Mouse (Mus musculus) midbrain, postnatal 0 days (tissue): ENCODE data around the gene Plk3. TPM values are rescaled to one million over a fixed set of nuclear protein-coding genes. Genes with fewer than 3 reads are reported as not detected.

ENCODE experiments used
- ATAC-seq: fragments of 200-750 bp; cut with Nextera tagmentation; 2 replicates; pipeline ENCODE4 v1.8.0; 2017; ENCODE audit warnings: moderate number of reproducible peaks, mild to moderate bottlenecking, moderate TSS enrichment, moderate library complexity; ENCODE audit not compliant: low FRiP score
- DNase-seq: peaks from one replicate; pipeline ENCODE4 v3.0.0-alpha.2; 2015; ENCODE audit warnings: low spot score
- H3K27ac ChIP-seq: fragments of 300-500 bp; sonication (generic); 2 replicates; pipeline ENCODE4 v1.5.1; 2014; ENCODE audit warnings: low read depth, mild to moderate bottlenecking, low read length, mixed read lengths
- H3K27me3 ChIP-seq: fragments of 300-500 bp; sonication (generic); 2 replicates; pipeline ENCODE4 v1.6.1; 2014; ENCODE audit warnings: low read length, control low read depth, mixed read lengths; ENCODE audit not compliant: insufficient read depth
- H3K36me3 ChIP-seq: fragments of 300-500 bp; sonication (generic); 2 replicates; pipeline ENCODE4 v1.6.1; 2014; ENCODE audit warnings: low read length, control low read depth, mixed read lengths; ENCODE audit not compliant: insufficient read depth
- H3K4me1 ChIP-seq: fragments of 300-500 bp; sonication (generic); 2 replicates; pipeline ENCODE4 v1.6.1; 2014; ENCODE audit warnings: mild to moderate bottlenecking, control low read depth, antibody characterized with exemption, low read length, mixed read lengths; ENCODE audit not compliant: insufficient read depth
- H3K4me2 ChIP-seq: fragments of 300-500 bp; sonication (generic); 2 replicates; pipeline ENCODE4 v1.6.1; 2014; ENCODE audit warnings: low read depth, mild to moderate bottlenecking, low read length, mixed read lengths; ENCODE audit not compliant: poor library complexity, severe bottlenecking
- H3K4me3 ChIP-seq: fragments of 300-500 bp; sonication (generic); 2 replicates; pipeline ENCODE4 v1.5.1; 2014; ENCODE audit warnings: low read depth, mild to moderate bottlenecking, low read length, moderate library complexity
- H3K9ac ChIP-seq: fragments of 300-500 bp; sonication (generic); replicated peaks from 2 replicates; pipeline ENCODE4 v1.6.1; 2014; ENCODE audit warnings: mild to moderate bottlenecking, low read length, moderate library complexity, mixed read lengths; ENCODE audit not compliant: poor library complexity, severe bottlenecking
- H3K9me3 ChIP-seq: fragments of 300-500 bp; sonication (generic); 2 replicates; pipeline ENCODE4 v1.6.1; 2016; ENCODE audit warnings: low read length, control low read depth
- CTCF ChIP-seq: IDR thresholded peaks from 2 replicates; pipeline ENCODE4 v1.5.1; 2016; ENCODE audit warnings: antibody characterized with exemption, mild to moderate bottlenecking
- WGBS: fragments of 180-500 bp; shearing (Covaris S2); extraction: QIAGEN DNeasy Blood & Tissue Kit; methylation state at CpG from one replicate; pipeline ENCODE4 v1.1.7; 2014; 5-methylcytosine and 5-hydroxymethylcytosine counted together
- polyA plus RNA-seq: library from polyadenylated mRNA; unstranded; fragments of >200 nt; fragmentation: Nextera tagmentation; extraction: Ambion mirVana; gene quantifications from 2 replicates; pipeline ENCODE4 v1.2.1, GENCODE M21; 2015
- total RNA-seq: library from RNA; depleted of rRNA; stranded (reverse); fragments of >200 nt; gene quantifications from 2 replicates; pipeline ENCODE4 v1.2.3, GENCODE M21; 2014

Gene Plk3
- total and polyA plus RNA-seq, 2 experiments from 2014 or later = 26.6 to 28.2 TPM

DNA sequence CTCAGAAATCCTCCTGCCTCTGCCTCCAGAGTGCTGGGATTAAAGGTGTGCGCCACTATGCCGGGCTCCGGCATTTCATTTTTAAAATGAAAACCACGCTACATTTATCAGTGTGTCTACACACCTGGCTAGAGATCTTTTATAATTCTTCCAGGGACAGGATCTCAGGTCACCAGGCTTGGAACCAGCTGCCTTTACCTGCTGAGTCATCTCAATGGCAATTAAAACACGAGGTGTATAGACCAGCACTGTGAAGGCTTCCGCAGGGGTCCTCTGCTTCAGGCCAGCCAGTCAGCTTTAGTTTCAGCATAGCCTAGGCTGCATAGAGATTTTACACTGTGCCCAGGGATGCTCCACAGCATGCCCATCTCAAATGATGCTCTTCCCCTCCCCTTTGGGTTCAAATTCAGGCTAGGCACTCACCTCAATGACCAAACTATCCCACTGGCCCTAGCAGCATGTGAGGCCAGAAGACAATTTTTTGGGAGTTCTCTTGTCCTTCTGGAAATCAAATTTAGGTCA lies 16.5 kb upstream of the Plk3 start:
- no peak overlapping the region for H3K4me3 ChIP-seq
- H3K27me3 ChIP-seq = no peaks in the 10 kb centered on the region
- no peak overlapping the region for H3K9ac ChIP-seq
- no peak for TF ChIP-seq CTCF
- DNase-seq (no peak), ATAC-seq (no peak)
- no peaks in the 10 kb centered on the region for H3K4me1 ChIP-seq
- no peak overlapping the region for H3K4me2 ChIP-seq
- H3K36me3 ChIP-seq = peaks cover 32% of the 10 kb centered on the region
- no peaks in the 10 kb centered on the region for H3K9me3 ChIP-seq
- 90% methylated on average over 6 of the region's 6 CpGs for WGBS
- no peak overlapping the region for H3K27ac ChIP-seq

DNA sequence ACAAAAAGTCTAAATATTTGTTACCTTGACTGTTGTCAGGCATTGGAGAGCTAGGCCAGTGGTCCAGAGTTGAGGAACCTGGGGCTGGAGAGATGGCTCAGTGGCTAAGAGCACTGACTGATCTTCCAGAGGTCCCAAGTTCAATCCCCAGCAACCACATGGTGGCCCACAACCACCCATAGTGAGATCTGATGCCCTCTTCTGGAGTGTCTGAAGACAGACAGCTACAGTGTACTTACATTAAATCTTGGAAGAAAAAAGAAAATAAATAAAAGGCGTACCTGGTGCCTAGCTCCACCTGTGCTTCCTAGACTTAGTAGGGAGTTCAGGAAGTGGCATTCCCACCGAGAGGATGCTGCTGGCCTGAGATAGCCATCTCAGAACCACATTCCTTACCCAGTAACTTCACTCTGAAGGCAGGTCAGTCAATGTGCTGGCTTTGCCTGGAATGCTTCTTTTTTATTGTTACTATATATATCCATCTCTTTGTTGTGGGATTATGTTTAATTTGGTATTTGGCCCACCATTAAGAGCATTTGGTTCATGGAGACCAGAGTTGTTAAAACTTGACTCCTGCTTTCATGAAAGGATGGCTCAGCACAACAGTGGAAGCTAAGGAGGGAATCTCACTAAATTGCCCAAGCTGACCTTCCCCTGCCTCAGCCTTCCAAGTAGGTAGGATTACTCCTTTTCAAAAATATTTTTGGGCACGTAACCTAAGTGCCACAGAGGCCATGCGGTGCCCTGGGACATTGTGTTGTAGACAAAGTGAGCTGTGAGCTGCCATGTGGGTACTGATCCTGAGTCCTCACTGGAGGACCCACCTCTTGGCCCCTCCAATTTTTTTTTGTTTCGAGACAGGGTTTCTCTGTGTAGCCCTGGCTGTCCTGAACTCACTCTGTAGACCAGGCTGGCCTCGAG lies 15.8 kb upstream of the Plk3 start:
- Histone ChIP-seq H3K4me2 (no peak overlapping the region), H3K4me3 (no peak overlapping the region), H3K4me1 (no peaks in the 10 kb centered on the region), H3K27me3 (no peaks in the 10 kb centered on the region), H3K27ac (no peak overlapping the region), H3K9me3 (no peaks in the 10 kb centered on the region), H3K36me3 (peaks cover 32% of the 10 kb centered on the region), H3K9ac (no peak overlapping the region)
- DNase-seq = no peak
- peak; percentile 25 for TF ChIP-seq CTCF
- ATAC-seq = no peak
- 77% methylated on average over 6 of the region's 6 CpGs for WGBS

DNA sequence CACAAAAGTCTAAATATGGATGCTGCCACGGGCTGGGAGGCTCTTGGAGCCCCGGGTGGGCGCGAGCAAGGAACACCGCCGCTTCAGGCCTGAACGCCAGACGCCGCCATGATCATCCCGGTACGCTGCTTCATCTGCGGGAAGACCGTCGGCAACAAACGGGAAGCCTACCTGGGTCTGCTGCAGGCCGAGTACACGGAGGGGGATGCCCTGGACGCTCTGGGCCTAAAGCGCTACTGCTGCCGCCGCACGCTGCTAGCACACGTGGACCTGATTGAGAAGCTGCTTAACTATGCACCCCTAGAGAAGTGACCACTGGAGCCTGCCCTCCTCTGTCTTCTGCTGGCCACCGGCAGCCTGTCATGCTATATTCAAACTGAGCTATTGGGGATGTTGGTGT lies 15.1 kb upstream of the Plk3 start:
- Histone ChIP-seq H3K9ac (no peak overlapping the region), H3K27ac (no peak overlapping the region), H3K4me3 (no peak overlapping the region), H3K27me3 (no peaks in the 10 kb centered on the region), H3K36me3 (peaks cover 28% of the 10 kb centered on the region), H3K9me3 (no peaks in the 10 kb centered on the region), H3K4me1 (no peaks in the 10 kb centered on the region), H3K4me2 (no peak overlapping the region)
- no peak for TF ChIP-seq CTCF
- DNase-seq (no peak), ATAC-seq (no peak)
- 63% methylated on average over 24 of the region's 24 CpGs for WGBS

DNA sequence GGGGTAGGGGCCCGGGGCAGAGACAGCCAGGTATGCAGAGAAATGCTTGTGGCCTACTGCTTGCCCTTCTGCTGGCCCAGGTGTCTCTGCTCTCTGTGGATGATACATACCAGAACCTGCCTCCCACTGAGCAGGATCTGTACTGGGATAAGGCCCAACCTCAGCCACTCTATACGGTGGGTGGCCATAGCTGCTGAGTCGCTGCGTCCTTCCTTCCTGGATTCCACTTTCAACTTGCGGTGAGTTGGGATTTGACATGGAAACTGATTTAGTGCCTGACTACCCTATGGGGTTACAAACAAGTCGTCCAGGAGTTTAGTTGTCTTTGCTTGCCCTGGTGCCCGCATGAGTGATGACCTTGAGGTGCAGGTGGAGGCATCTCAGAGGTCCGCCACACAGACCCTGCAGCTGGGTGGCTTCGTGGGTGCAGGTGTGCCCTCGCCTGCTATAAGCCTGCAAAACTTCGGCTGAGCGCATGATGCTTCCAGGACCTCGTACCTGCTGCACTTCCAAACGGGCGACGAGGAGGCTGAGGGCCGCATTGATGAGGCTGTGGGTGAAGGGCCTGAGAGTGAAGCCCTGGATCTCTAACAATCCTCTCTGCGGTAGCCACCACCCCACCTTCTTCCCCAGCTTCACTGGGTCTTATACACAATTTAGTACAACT lies 14.4 kb upstream of the Plk3 start:
- DNase-seq = no peak
- H3K9me3 ChIP-seq = no peaks in the 10 kb centered on the region
- no peak overlapping the region for H3K4me3 ChIP-seq
- WGBS = 86% methylated on average over 18 of the region's 18 CpGs
- no peaks in the 10 kb centered on the region for H3K4me1 ChIP-seq
- H3K27me3 ChIP-seq = no peaks in the 10 kb centered on the region
- H3K4me2 ChIP-seq = no peak overlapping the region
- peaks cover 24% of the 10 kb centered on the region for H3K36me3 ChIP-seq
- no peak overlapping the region for H3K27ac ChIP-seq
- no peak for ATAC-seq
- no peak for TF ChIP-seq CTCF
- no peak overlapping the region for H3K9ac ChIP-seq

DNA sequence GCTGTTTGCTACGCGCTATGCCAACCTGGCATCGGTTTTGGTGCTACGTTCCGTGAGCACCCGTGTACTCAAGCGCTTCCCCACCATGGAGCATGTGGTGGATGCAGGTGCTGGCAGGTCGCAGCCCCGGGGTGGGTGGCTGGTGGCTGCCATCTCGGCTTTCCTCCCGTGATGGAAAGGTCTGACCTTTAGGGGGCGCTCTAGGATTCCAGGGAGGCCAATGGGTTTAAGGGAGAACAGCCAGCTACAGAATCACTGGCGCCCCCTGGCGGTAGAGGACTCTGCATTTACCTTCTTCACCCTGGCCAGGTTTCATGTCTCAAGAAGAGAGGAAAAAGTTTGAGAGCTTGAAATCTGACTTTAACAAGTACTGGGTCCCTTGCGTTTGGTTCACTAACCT lies 12.4 kb upstream of the Plk3 start:
- DNase-seq = peak; percentile 79
- H3K4me3 ChIP-seq = no peak overlapping the region
- H3K4me1 ChIP-seq = no peaks in the 10 kb centered on the region
- TF ChIP-seq CTCF = peak; percentile 77
- no peak overlapping the region for H3K9ac ChIP-seq
- H3K27ac ChIP-seq = no peak overlapping the region
- no peaks in the 10 kb centered on the region for H3K27me3 ChIP-seq
- no peak overlapping the region for H3K4me2 ChIP-seq
- no peak for ATAC-seq
- 28% methylated on average over 15 of the region's 15 CpGs for WGBS
- H3K9me3 ChIP-seq = no peaks in the 10 kb centered on the region
- peaks cover 9% of the 10 kb centered on the region for H3K36me3 ChIP-seq

DNA sequence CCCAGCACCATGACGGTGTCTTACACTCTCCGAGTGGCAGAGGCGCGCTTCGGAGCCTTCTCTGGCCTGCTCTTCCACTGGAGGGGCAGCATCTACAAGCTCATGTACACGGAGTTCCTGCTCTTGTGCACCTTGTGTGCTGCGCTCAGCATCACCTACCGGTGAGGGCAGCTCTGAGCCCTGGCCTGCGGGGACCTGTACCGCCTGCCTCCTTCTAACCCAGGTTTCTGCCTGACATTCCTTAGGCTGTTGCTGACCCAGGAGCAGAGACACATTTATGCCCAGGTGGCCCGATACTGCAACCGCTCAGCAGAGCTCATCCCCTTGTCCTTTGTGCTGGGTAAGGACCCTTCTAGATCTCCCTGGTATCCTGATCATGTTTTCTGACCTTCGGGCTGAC lies 11.5 kb upstream of the Plk3 start:
- 95% methylated on average over 13 of the region's 13 CpGs for WGBS
- Histone ChIP-seq H3K4me2 (no peak overlapping the region), H3K4me3 (no peak overlapping the region), H3K36me3 (peaks cover 5% of the 10 kb centered on the region), H3K27ac (no peak overlapping the region), H3K9me3 (no peaks in the 10 kb centered on the region), H3K4me1 (no peaks in the 10 kb centered on the region), H3K27me3 (no peaks in the 10 kb centered on the region), H3K9ac (no peak overlapping the region)
- DNase-seq = no peak
- TF ChIP-seq CTCF = no peak
- no peak for ATAC-seq
